Mouse (Mus musculus): ENCODE data around the gene Ugt2b38.
A peak's percentile ranks its signal among the peaks of the same experiment; 100 is the strongest.
"Not testable (repeated sequence)": the region's sequence is repeated elsewhere in the genome, so short reads cannot be mapped to it uniquely, and the experiment has no call there.

The Ugt2b38 gene

GRCm38 (mm10) chr5:87424041-87424440 is at the start of gene Ugt2b38:
Ugt2b38 (minus strand) TSS chr5:87424203.
- not testable (repeated sequence) for DNase-seq (ENCODE audit: low spot score)

- DNase-seq (ENCODE audit: low spot score), result no peak
Measured at GRCm38 (mm10) chr5:87458810-87459209, 34.8 kb upstream of the Ugt2b38 start.

GRCm38 (mm10) chr5:87457701-87458100 is 33.7 kb upstream of the Ugt2b38 start:
- DNase-seq (ENCODE audit: low spot score), result no peak

- DNase-seq (ENCODE audit: low spot score), result no peak
Measured at GRCm38 (mm10) chr5:87456216-87456850, 32.3 kb upstream of the Ugt2b38 start.

- no peak for DNase-seq (ENCODE audit: low spot score)
Measured at GRCm38 (mm10) chr5:87455519-87455918, 31.5 kb upstream of the Ugt2b38 start.

GRCm38 (mm10) chr5:87452514-87452913 is 28.5 kb upstream of the Ugt2b38 start:
- DNase-seq (ENCODE audit: low spot score), result not testable (repeated sequence)

GRCm38 (mm10) chr5:87436264-87436663 is 12.3 kb upstream of the Ugt2b38 start:
- peak; percentile 6 for DNase-seq (ENCODE audit: low spot score)

GRCm38 (mm10) chr5:87425676-87426075 is 1.7 kb upstream of the Ugt2b38 start:
- no peak for DNase-seq (ENCODE audit: low spot score)

- no peak for DNase-seq (ENCODE audit: low spot score)
Measured at GRCm38 (mm10) chr5:87396968-87397367, 27.0 kb downstream of the Ugt2b38 start.

- DNase-seq (ENCODE audit: low spot score), result no peak
Measured at GRCm38 (mm10) chr5:87390818-87391217, 33.2 kb downstream of the Ugt2b38 start.

GRCm38 (mm10) chr5:87380234-87380633 is 43.8 kb downstream of the Ugt2b38 start:
- no peak for DNase-seq (ENCODE audit: low spot score)

GRCm38 (mm10) chr5:87379825-87380224 is 44.2 kb downstream of the Ugt2b38 start:
- no peak for DNase-seq (ENCODE audit: low spot score)

GRCm38 (mm10) chr5:87375874-87376383 is 48.1 kb downstream of the Ugt2b38 start:
- no peak for DNase-seq (ENCODE audit: low spot score)

- no peak for DNase-seq (ENCODE audit: low spot score)
Measured at GRCm38 (mm10) chr5:87373502-87373863, 50.5 kb downstream of the Ugt2b38 start.

GRCm38 (mm10) chr5:87372788-87373501 is 51.1 kb downstream of the Ugt2b38 start:
- DNase-seq (ENCODE audit: low spot score), result not testable (repeated sequence)
